Mouse (Mus musculus): ENCODE measurements around the gene Idh2. TPM values are rescaled to one million over a fixed set of nuclear protein-coding genes. Genes with fewer than 3 reads are reported as not detected.

The Idh2 gene
- polyA plus RNA-seq, 1 experiment from 2014 or later, result 183 TPM

DNA sequence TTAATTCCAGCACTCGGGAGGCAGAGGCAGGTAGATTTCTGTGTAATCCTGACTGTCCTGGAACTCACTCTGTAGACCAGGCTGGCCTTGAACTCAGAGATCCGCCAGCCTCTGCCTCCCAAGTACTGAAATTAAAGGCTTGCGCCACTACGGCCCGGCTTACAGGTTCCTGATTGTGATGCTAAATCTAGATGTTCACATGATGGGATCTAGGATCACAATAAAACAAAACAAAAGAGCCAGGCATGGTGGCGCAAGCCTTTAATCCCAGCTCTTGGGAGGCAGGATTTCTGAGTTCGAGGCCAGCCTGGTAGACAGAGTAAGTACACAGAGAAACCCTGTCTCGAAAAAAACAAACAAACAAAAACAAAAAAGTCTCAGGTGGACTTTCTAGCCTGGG, 37.6 kb upstream of the Idh2 start:
- Histone ChIP-seq H3K27ac (ENCODE audit: low read depth) (no peak overlapping the region), H3K9ac (replicated peaks) (no peak overlapping the region), H3K4me1 (ENCODE audit: insufficient read depth) (peaks cover 30% of the 10 kb centered on the region), H3K9me3 (ENCODE audit: low read length) (no peaks in the 10 kb centered on the region), H3K27me3 (ENCODE audit: insufficient read depth, low read length) (no peaks in the 10 kb centered on the region), H3K4me2 (ENCODE audit: low read depth, low read length) (no peak overlapping the region), H3K4me3 (ENCODE audit: low read depth, low read length) (no peak overlapping the region), H3K36me3 (replicated peaks; ENCODE audit: insufficient read depth, low read length) (no peaks in the 10 kb centered on the region)
- no peak for ATAC-seq
- TF ChIP-seq CTCF (IDR thresholded peaks at IDR 0.05; ENCODE audit: low read depth) (no peak), EP300 (IDR thresholded peaks at IDR 0.05; ENCODE audit: low read depth) (no peak)
- DNase-seq, result no peak
- 89% methylated on average over 8 of the region's 8 CpGs for WGBS (ENCODE audit: insufficient replicate concordance)

DNA sequence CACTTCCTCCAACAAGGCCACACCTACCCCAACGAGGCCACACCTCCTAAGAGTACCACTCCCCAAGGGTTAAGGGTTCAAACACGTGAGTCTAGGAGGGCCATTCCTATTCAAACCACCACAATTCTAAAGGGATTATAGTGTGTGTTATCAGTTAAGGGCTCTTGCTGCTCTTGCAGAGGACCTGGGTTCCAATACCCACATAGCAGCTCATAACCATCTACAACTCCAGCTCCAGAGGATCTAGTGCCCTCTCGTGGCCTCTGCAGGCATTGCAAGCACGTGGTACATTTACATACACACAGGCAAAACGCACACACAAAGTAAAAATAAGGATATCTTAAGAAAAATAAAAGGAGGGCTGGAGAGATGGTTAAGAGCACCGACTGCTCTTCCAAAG, 37.0 kb upstream of the Idh2 start:
- TF ChIP-seq CTCF (IDR thresholded peaks at IDR 0.05; ENCODE audit: low read depth) (peak; percentile 82), EP300 (IDR thresholded peaks at IDR 0.05; ENCODE audit: low read depth) (no peak)
- H3K4me1 ChIP-seq (ENCODE audit: insufficient read depth), result peaks cover 32% of the 10 kb centered on the region

DNA sequence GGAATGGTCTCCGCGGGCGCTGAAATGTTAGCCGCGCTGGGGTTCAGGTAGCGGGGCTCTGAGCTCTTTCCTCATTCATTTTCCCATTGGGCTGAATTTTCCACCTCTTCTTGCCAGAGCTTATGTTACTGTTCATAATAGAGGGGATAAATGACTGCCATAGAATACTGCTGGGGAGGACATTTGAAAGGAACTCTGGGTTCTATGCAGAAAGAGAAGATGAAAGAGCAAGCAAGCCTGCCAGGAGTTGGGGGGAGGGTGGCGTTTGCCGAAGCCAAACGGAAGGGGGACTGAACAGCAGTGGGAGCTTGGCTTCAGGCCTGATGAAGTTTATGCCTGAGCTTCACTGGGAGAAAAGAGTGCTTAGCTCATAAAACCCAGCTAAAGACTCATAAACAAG, 34.2 kb upstream of the Idh2 start:
- no peak for TF ChIP-seq CTCF (IDR thresholded peaks at IDR 0.05; ENCODE audit: low read depth)
- no peak for TF ChIP-seq EP300 (IDR thresholded peaks at IDR 0.05; ENCODE audit: low read depth)
- ATAC-seq (no peak), DNase-seq (no peak)
- Histone ChIP-seq H3K27ac (ENCODE audit: low read depth) (no peak overlapping the region), H3K36me3 (replicated peaks; ENCODE audit: insufficient read depth, low read length) (no peaks in the 10 kb centered on the region), H3K27me3 (ENCODE audit: insufficient read depth, low read length) (no peaks in the 10 kb centered on the region), H3K4me3 (ENCODE audit: low read depth, low read length) (no peak overlapping the region), H3K9ac (replicated peaks) (no peak overlapping the region), H3K4me2 (ENCODE audit: low read depth, low read length) (no peak overlapping the region), H3K9me3 (ENCODE audit: low read length) (no peaks in the 10 kb centered on the region), H3K4me1 (ENCODE audit: insufficient read depth) (peaks cover 41% of the 10 kb centered on the region)
- 71% methylated on average over 9 of the region's 9 CpGs for WGBS (ENCODE audit: insufficient replicate concordance)

More for the DNA sequence above, 37.0 kb upstream of the Idh2 start:
- DNase-seq, result peak; percentile 71
- Histone ChIP-seq H3K4me3 (ENCODE audit: low read depth, low read length) (no peak overlapping the region), H3K27me3 (ENCODE audit: insufficient read depth, low read length) (no peaks in the 10 kb centered on the region), H3K36me3 (replicated peaks; ENCODE audit: insufficient read depth, low read length) (no peaks in the 10 kb centered on the region), H3K27ac (ENCODE audit: low read depth) (no peak overlapping the region), H3K4me2 (ENCODE audit: low read depth, low read length) (no peak overlapping the region), H3K9ac (replicated peaks) (no peak overlapping the region), H3K9me3 (ENCODE audit: low read length) (no peaks in the 10 kb centered on the region)
- no peak for ATAC-seq
- WGBS (ENCODE audit: insufficient replicate concordance), result 67% methylated on average over 6 of the region's 6 CpGs

DNA sequence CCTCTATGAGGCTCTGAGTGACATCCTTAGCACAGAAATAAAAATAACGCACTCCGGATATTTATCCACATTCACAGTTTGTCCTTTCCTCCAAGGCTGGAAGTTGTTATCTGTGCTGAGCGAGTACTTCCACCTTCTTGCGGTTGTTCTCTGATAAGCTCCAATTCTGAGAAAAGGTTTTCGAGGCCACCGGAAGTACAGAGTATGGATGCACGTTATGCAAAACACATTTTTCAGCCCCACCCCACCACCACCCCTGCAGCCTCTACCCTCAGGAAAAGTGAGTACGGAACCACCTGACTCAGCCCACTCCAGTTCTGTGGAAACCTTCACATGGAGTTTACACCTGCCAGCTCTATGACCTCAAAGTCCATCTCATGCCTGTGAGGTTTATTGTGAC, 30.9 kb upstream of the Idh2 start:
- peak; percentile 90 for ATAC-seq
- TF ChIP-seq EP300 (IDR thresholded peaks at IDR 0.05; ENCODE audit: low read depth), result peak; percentile 98
- TF ChIP-seq CTCF (IDR thresholded peaks at IDR 0.05; ENCODE audit: low read depth), result no peak
- Histone ChIP-seq H3K36me3 (replicated peaks; ENCODE audit: insufficient read depth, low read length) (no peaks in the 10 kb centered on the region), H3K9me3 (ENCODE audit: low read length) (no peaks in the 10 kb centered on the region), H3K27ac (ENCODE audit: low read depth) (peak overlapping the region; percentile 97), H3K4me1 (ENCODE audit: insufficient read depth) (peaks cover 46% of the 10 kb centered on the region), H3K4me3 (ENCODE audit: low read depth, low read length) (no peak overlapping the region), H3K9ac (replicated peaks) (no peak overlapping the region), H3K4me2 (ENCODE audit: low read depth, low read length) (peak overlapping the region; percentile 8; the same call in 1 of the 2 replicates), H3K27me3 (ENCODE audit: insufficient read depth, low read length) (no peaks in the 10 kb centered on the region)
- WGBS (ENCODE audit: insufficient replicate concordance), result 37% methylated on average over 8 of the region's 8 CpGs
- DNase-seq, result peak; percentile 65

DNA sequence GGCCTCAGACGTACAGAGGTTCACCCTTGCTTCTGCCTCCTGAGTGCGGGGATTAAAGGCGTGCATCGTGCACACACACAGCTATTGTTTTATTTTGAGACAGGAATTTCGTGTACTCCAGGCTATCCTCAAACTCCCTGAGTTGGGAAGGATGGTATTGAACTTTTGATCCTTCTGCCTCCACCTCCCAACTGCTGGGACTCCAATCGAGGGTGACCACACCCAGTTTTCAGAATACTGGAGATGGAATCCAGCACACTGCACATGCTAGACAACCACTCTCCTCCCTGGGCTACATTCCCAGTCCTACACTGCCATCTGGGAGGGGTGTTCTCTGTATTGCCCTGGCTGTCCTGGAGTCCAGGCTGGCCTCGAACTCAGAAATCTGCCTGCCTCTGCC, 29.5 kb upstream of the Idh2 start:
- Histone ChIP-seq H3K4me2 (ENCODE audit: low read depth, low read length) (peak overlapping the region; percentile 62; the same call in 1 of the 2 replicates), H3K27ac (ENCODE audit: low read depth) (peak overlapping the region; percentile 97), H3K4me1 (ENCODE audit: insufficient read depth) (peaks cover 48% of the 10 kb centered on the region), H3K36me3 (replicated peaks; ENCODE audit: insufficient read depth, low read length) (no peaks in the 10 kb centered on the region), H3K27me3 (ENCODE audit: insufficient read depth, low read length) (no peaks in the 10 kb centered on the region), H3K4me3 (ENCODE audit: low read depth, low read length) (no peak overlapping the region), H3K9ac (replicated peaks) (0 out of 2 replicates have a peak overlapping the region, but pooled peaks have one; percentile 18), H3K9me3 (ENCODE audit: low read length) (no peaks in the 10 kb centered on the region)
- no peak for ATAC-seq
- TF ChIP-seq EP300 (IDR thresholded peaks at IDR 0.05; ENCODE audit: low read depth) (no peak), CTCF (IDR thresholded peaks at IDR 0.05; ENCODE audit: low read depth) (no peak)
- 75% methylated on average over 7 of the region's 7 CpGs for WGBS (ENCODE audit: insufficient replicate concordance)
- DNase-seq, result no peak

DNA sequence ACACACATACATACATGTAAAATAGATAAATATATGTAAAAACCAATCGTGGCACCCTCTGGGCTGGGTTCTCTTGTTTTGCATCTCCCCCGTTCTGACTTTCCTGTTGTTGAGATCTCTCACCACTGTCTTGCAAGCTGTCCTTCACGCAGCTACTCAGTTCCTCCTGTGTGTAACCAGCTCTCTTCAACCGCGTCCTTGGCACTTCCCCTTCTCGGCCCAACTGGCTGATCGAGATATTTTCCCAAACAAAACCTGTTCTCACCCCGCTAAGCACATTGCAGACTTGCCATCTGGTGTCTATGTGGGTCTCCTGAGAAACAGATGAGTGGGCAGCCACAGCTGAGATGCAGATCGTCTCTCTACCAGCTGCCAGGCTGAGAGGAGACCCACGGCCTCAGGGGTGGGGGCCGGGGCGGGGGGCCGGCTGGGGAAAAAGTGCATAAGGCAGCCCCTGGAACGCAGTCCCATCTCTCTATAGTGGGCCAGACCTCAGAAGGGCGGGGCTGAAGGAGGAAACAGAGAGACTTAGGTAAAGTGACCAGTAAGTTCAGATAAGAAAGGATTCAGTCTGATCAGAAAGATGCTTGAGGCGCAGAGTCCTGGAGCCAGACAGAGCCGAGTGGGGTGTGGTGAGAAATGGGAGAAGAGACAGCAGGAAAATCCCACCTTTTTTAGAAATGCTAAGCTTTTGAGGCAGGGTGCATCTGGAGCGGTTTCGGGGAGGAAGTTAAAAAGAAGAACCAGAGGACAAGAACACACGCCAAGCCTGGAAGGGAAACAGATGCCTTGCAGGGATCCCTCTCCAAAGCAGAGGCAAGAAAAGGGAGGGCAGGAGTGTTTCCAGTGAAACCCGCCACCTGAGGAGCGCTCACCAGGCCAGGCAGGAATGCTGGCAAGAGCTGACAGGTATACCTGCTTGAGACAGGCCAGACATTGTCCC, 28.4 kb upstream of the Idh2 start:
- Histone ChIP-seq H3K27ac (ENCODE audit: low read depth) (peak overlapping the region; percentile 97), H3K9me3 (ENCODE audit: low read length) (no peaks in the 10 kb centered on the region), H3K4me3 (ENCODE audit: low read depth, low read length) (peak overlapping the region; percentile 17), H3K27me3 (ENCODE audit: insufficient read depth, low read length) (no peaks in the 10 kb centered on the region), H3K4me1 (ENCODE audit: insufficient read depth) (peaks cover 48% of the 10 kb centered on the region), H3K36me3 (replicated peaks; ENCODE audit: insufficient read depth, low read length) (no peaks in the 10 kb centered on the region), H3K4me2 (ENCODE audit: low read depth, low read length) (peak overlapping the region; percentile 62), H3K9ac (replicated peaks) (peak overlapping the region; percentile 60)
- TF ChIP-seq EP300 (IDR thresholded peaks at IDR 0.05; ENCODE audit: low read depth), result no peak
- TF ChIP-seq CTCF (IDR thresholded peaks at IDR 0.05; ENCODE audit: low read depth), result no peak
- DNase-seq, result peak; percentile 70
- 19% methylated on average over 22 of the region's 22 CpGs for WGBS (ENCODE audit: insufficient replicate concordance)
- ATAC-seq, result peak; percentile 42

Measured in liver, postnatal 0 days (tissue).